Mouse (Mus musculus): ENCODE measurements around the gene P2rx1.

The P2rx1 gene

DNA sequence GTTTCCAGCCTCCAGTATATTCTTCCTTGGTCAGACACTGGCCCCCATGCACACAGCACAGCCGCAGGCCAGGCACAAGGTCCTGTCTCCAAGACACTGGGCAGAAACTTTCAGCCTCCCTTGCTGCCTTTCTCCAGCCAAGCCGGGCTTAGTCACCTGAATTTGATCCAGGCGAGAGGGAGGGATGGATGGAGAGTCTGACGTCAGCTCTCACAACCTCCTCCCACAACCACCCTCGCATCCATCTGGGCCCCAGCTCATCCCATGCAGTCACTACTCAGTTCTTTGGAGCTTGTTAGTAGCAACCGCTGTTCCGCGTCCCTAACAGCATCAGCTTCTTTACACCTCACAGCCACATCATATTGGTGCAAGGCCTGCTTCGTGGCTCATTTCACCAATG, 24.2 kb downstream of the P2rx1 start:
- DNase-seq (ENCODE audit: low spot score), result no peak

DNA sequence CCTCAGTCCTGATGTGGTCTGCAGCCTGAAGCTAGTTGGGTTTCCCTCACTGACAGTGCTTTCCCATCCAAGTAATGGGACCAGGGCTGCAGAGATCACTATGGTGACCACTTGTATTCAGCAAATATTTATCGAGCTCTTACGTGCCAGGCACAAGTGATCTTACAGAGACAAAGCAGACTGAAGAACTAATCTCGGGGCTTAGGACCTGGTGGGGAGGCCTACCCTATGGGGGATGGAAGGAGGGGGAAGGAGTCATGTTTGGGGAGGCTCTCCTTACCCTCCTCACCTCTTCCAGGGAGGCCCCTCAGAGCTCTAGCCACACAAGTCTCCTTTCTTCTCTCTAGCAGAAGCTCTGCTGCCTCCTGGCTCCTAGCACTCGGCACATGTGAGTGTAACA, 24.9 kb downstream of the P2rx1 start:
- DNase-seq (ENCODE audit: low spot score), result no peak

DNA sequence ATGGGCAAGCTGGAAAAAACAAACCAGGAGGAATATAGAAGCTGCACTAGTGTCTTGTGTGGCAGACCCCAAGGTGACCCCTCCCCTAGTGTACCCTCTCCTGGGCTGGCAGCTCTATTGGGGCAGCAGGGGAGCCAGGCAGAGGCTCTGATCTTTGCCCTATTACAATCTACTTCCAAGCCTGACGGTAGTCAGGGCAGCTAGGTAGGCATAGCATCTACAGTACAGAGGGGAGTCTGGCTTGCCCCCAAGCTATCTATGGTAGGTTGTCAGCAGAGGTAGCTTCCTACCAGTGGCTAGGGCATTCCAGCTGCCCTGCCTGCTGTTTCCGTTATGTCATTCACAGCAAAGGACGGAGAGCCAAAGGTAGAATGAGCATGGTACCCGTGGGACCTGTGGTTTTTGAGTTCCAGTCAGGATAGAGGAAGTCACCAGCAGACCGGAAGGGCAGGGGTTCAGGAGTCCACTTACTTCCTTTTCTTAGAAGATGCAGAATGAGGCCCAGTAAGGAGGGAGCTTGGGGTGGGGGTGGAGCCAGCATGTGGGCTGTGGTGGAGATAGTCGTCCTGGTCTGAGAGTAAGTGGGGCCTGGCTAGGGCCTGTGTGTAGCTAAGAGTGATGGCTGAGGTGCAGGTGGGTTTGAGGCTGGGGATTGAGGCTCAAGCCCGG, 25.5 kb downstream of the P2rx1 start:
- no peak for DNase-seq (ENCODE audit: low spot score)

DNA sequence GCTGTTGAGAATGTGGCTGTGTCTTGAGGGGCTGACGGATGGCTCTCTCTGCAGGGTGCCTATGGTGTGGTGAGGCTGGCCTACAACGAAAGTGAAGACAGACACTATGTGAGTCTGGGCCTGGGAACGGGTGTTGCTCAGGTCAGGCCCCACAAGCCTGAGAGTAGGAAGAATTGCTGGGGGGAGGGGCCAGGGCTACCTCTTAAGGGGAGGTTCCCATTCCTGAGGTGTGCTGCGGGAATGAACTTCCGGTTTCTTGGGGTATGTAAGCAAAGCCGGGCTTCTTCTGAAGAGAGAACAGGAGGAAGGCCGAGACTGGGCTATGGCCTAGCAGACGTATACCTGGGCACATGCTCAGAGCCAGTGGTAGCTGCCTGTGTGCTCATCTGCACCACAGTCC, 28.1 kb downstream of the P2rx1 start:
- no peak for DNase-seq (ENCODE audit: low spot score)

DNA sequence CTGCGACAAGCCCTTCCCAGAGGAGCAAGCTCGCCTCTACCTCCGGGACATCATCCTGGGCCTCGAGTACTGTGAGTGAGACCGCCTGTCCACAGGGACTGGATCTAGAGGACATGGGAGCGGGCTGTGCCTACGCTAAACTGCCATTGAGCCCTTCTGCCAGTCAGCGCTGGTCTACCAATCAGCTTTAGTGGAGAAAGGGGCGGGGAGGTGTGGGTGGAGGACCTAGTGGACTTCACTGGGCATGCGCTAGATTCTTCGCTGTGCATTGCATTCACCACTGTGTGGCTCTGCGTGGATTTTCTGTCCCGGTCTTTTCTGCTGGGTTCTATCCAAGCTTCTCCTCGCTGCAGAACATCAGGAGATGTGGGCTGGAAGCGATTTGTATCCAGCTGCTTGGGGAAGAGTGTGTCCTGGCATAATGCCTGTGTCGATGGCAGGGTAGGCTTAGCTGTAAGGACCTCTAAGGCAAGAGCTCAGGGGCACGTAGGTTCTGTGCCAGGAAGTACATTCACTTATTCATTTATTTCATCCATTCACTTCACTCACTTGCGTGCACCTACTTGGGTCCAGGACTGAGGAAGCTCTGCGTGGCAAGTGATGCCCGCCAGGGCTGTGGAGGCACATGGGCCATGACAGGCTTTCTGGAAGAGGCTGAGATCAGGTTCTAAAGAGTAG, 32.1 kb downstream of the P2rx1 start:
- peak; percentile 94 for DNase-seq (ENCODE audit: low spot score)

DNA sequence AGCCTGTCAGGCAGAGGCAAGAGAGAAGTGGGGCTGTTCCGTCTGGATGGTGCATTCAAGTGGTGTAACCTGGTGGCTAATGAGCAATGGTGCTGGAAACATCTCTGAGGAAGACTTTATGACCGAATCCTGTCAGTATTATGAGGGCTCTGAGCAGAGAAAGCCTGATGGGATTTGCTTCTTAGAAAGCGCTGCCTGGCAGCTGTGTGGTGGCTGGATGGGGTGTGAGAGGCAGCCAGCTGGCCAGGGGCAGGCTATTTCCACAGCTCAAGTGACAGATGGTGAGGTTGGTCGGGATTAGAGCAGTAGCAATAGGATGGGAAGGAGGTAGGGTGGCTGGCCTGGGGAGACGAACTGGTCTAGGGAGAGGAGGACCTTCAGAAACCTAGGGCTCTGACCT, 32.6 kb downstream of the P2rx1 start:
- no peak for DNase-seq (ENCODE audit: low spot score)

DNA sequence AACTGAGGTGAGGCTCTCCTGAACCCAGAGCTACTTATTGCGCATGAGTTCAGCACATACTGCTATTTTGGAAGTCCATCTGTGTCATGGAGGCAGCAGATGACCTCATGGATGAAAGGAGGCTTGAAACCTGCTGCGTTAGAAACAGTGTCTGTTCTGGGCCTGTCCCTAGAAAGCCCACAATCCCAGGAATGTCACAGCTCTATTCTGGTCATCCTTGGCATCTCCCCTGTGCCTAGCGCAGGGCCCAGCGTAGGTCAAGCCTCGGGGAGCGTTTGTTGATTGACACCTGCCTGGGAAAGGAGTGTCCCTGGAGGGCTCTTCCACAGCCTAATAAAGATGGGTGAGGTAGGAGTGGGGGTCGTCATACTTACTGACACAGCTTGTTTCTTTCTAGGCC, 37.2 kb downstream of the P2rx1 start:
- DNase-seq (ENCODE audit: low spot score), result no peak

DNA sequence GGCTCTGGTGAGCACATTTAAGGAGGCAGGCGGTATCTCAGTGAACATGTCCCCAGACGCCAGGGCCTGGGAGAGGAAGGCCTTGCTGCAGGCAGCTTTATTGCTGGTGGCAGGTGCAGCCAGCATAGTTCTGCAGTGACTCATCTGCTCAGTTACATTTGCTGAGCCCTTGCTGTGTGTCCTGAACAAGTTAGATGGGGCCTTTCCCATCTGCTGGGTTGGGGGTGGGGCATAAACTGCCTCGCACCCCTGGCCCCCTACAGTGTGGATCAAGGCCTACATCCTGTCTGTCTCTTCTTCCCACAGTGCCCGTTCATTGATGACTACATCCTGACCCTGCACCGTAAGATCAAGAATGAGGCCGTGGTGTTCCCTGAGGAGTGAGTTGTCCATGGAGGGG, 38.0 kb downstream of the P2rx1 start:
- no peak for DNase-seq (ENCODE audit: low spot score)

DNA sequence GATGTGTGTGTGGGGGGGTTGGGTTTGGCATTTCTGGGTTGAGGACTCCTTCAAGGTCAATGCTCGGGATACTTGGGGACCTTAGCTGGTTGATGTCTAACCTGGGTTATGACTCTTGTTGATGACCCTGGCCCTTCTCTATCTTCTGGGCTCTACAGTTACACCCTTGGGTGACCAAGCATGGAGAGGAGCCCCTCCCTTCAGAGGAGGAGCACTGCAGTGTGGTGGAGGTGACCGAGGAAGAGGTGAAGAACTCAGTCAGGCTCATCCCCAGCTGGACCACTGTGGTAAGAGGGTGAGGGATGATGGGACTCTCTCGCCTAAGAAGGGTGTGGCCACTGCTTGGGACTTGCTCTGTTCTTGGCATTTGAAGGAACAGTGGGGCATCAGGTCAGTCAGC, 38.8 kb downstream of the P2rx1 start:
- no peak for DNase-seq (ENCODE audit: low spot score)

DNA sequence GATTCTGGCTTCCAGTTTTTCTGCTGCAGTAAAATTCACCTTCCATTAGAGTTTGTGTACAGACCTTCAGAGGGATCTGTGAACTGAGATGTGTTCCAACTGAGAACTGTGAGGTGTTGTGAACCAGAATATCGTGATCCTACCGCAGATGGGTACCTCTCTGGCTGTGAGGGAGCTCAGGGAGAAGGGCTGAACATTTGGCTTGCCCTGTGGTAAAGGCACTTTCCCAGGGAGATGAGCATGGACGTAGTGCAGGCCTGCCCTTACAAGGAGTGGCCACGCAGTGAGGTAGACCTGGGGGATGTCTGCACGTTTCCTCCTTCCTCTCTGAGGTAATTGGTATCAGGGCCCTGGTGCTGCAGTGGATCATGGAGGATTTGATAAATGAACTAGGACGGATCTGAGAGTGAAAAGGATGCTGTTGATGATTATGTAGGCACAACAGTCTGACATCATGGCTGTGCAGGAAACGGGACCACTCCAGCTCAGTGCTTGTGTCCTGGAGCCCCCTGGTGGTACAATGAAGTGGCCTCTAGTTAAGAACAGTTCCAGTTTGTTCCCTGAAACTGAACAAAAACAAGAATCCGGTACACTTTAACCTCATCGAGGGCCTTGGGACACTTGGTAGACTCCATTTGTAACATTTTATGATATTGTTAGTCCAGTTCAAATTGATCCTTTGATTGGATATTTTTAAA, 40.3 kb downstream of the P2rx1 start:
- peak; percentile 85 for DNase-seq (ENCODE audit: low spot score)

DNA sequence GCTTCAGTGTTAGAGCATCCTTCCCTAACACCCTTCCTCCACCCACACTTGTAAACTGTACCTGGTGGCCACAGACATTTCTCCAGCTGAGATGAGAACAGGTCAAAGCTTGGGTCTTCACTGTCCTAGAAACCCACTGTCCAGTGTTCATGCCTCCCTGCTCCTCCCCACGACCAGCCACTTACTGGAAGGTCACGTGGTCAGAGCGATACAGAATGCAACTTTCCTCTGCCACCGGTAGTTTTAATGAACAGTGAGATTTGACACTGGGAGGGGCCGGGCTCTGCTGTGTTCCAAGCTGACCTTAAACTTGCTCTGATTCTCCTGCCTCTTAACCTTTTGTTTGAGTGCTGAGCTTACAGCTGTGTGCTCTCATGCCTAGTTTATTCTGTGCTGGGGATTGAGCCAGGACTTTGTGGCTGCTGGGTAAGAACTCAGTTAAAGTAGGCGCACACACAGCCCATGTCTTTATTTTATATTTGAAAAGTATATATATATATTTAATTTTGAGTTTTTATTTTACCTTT, 45.4 kb downstream of the P2rx1 start:
- no peak for DNase-seq (ENCODE audit: low spot score)

DNA sequence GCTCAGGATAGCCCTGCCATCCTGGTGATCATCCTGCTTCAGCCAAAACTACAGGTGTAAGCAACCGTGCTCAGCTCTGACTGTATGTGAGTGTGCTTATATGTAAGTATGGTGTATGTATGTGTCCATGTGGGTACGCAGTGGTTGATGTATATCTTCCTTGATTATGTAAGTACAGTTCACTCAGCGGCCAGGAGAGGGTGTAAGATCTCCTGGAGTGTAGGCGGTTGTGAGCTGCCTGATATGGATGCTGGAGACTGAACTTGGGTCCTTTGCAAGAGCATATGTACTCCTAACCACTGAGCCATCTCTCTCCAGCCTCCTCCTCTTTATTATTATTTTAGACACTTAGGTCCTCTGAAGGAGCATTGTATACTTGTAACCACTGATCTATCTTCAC, 45.9 kb downstream of the P2rx1 start:
- DNase-seq (ENCODE audit: low spot score), result no peak

DNA sequence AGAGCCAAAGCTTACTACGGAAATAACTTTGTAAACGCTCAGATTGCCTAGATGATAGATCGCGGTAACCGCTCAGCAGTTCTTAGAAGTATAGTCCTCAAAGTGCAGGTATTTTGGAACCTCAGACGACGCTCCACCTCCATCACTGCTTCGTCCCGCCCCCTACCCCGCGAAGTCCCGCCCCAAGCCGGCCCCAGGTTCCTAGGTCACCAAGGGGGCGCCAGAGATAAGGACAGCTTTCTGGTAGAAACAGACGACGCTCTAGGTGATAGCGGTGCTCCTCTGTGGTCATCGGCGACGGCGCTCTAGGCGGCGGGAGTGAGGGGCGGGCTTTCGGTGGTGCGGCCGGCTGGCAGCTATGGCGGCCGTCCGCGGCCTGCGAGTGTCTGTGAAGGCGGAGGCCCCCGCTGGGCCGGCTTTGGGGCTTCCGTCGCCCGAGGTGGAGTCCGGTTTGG, 48.7 kb downstream of the P2rx1 start, which contains the start of gene Ncbp3:
Gene Ncbp3 (plus strand): TSS at position 242 of the 455 bp plus-strand sequence.
- peak; percentile 98 for DNase-seq (ENCODE audit: low spot score)

DNA sequence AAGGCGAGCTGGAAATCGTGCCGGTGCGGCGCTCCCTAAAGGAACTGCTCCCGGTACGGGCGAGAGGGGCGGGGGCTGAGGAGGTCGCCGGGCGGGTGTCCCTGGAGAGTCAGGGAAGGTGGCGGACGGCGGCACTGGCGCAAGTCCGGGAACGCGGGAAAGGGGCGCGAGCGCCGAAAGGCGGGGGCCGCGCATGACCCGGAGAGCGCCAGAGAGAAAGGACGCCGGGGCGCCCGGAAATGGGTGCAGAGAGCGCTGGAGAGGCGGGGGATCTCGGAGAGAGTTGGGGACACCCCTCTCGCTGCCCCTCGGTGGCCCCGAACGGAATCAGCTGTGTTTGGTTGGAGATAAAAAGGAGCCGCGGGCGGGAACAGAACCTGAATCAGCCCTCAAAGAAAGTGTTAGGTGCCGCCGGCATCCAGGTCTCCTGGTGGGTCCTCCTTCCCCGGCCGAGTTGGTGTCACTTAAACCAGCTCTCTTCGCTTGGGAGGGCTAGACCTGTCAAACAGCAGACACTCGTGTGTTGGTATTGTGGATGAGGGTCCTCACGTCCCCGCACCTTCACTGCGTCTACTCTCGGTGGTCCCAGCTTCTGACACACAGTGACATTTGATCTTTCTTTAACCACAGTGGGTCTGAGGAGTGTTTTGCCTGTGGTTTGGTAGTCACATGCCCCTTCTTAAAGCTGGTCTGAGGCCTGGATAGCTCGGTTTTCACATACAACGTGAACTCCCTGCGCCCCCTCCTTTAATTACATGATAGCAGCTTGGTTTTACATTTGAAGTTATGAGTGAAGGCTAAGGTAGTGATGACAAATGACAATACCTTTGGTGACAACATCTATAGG, 49.4 kb downstream of the P2rx1 start:
- DNase-seq (ENCODE audit: low spot score), result peak; percentile 64

DNA sequence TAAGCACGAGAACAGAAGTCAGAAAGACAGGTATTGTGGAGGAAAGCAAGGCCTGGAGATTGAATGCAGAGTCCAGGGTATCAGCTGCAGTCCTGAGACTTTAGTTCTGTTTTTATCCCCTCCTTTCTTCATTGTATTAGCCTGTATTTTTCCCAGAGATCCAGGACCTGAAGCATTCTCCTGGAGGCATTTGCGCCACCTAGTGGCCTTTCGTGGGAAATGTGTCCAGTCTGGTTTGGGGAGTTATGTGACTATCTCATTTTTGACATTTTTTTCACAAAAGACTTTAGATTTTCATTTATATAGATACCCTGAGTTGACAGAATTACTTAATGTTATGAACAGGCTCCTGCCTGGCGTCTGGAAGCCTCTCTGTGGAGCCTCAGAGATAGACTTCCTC, 50.4 kb downstream of the P2rx1 start:
- peak; percentile 94 for DNase-seq (ENCODE audit: low spot score)

DNA sequence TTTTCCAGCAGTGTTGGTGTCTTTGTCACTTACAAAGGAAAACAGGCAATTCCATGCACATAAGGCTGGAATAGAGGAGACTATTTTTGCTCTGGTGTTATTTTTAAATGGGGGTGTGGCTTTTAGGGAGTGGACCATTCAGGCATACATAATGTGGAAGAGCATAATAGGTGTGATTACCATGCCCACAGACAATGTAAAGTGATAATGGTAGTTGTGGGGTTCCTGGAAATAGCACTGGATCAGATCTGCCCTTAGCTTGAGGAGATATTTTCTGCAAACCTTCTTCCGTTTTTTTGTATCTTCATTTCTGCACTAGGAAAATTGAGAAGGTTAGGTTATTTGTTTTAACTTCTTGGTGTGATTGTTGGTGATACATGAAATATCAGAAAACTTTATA, 53.9 kb downstream of the P2rx1 start:
- no peak for DNase-seq (ENCODE audit: low spot score)

DNA sequence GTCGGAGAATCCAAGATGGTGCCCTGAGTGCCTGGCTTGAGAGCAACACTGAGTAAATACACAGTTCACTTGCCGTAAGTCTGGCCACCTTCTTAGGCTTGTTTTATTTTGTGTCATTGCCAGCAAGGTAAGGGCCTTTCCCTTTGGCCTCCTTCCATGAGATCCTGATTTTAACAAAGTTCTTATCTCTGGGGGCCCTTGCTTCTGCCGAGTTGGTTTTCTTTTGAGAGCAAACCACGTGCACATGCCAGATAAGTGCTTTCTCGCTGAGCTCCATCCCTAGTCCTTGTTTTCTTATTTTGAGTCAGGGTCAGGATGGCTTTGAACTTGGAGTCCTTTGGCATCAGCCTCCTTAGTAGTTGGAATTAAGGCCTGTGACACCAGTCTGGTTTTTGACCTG, 58.8 kb downstream of the P2rx1 start:
- no peak for DNase-seq (ENCODE audit: low spot score)

DNA sequence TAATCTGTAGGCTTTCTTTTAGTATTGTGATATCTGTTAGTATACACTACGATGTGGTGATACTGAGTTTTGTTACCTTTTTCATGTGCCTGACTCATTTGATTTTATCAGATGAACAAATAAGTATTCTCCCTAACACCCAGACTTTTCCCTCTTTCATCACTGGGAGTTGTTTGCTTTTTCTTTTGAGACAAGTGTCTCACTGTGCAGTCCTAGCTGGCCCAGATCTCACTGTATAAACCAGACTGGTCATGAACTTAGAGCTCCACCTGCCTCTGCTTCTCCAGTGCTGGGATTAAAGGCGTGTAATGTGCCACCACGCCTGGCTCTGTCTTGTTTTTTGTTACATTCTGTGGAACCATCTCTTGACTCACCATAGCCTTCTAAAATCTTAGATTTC, 60.7 kb downstream of the P2rx1 start:
- DNase-seq (ENCODE audit: low spot score), result no peak

DNA sequence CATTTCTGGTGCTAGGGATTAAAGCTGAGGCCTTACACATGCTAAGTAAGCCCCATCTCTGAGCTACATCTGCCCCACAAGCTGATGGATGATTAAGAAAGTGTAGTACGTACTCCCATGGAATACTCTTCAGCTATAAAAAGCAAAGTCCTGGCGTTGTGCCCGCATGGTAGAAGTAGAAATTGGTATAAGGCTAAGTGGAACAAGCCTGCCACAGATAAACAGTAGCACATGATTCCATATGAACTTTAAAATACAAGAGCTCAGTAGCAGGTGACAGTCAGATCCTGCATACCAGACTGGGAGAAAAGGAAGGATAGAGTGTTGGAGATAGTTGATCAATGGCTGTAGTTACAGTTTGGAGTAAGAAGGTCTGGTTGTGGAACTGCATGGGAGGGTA, 62.5 kb downstream of the P2rx1 start:
- no peak for DNase-seq (ENCODE audit: low spot score)

All from embryo, embryonic 10.5 days (tissue).